Mouse (Mus musculus): ENCODE data around the gene Olfr1023.

Gene Olfr1023

GRCm38 (mm10) chr2:85885340-85885739 is at the start of gene Olfr1023:
Gene Olfr1023 (plus strand): TSS chr2:85885640.
- no peak for DNase-seq (ENCODE audit: low read depth, low spot score)

GRCm38 (mm10) chr2:85845383-85845782 is 40.1 kb upstream of the Olfr1023 start, which contains the start of gene Olfr1019:
Gene Olfr1019 (minus strand): TSS chr2:85845483.
- DNase-seq (ENCODE audit: low read depth, low spot score), result no peak

GRCm38 (mm10) chr2:85846730-85847129 is 38.7 kb upstream of the Olfr1023 start, which contains the start of gene Olfr1020:
Gene Olfr1020 (plus strand): TSS chr2:85847030.
- DNase-seq (ENCODE audit: low read depth, low spot score), result no peak

GRCm38 (mm10) chr2:85868294-85868693 is 17.1 kb upstream of the Olfr1023 start, which contains the start of gene Olfr1022:
Gene Olfr1022 (plus strand): TSS chr2:85868594.
- DNase-seq (ENCODE audit: low read depth, low spot score), result no peak

GRCm38 (mm10) chr2:85904952-85905351 is 19.5 kb downstream of the Olfr1023 start, which contains the start of gene Olfr1024:
Gene Olfr1024 (minus strand): TSS chr2:85905052.
- DNase-seq (ENCODE audit: low read depth, low spot score), result no peak

- no peak for DNase-seq (ENCODE audit: low read depth, low spot score)
Measured at GRCm38 (mm10) chr2:85913197-85913596, 27.8 kb downstream of the Olfr1023 start.

- no peak for DNase-seq (ENCODE audit: low read depth, low spot score)
Measured at GRCm38 (mm10) chr2:85914893-85915292, 29.5 kb downstream of the Olfr1023 start, which contains the start of gene Olfr1025-ps1. Gene Olfr1025-ps1 (plus strand): TSS chr2:85915193.

- no peak for DNase-seq (ENCODE audit: low read depth, low spot score)
Measured at GRCm38 (mm10) chr2:85921258-85921657, 35.8 kb downstream of the Olfr1023 start, which contains the start of gene Olfr1026. Gene Olfr1026 (plus strand): TSS chr2:85921558.

Measured in CD4-positive, CD25-positive, alpha-beta regulatory T cell, adult 2 months (primary cell).